Mouse (Mus musculus) ES-Bruce4 (cell line): ENCODE data around the gene Nrp1. TPM values are rescaled to one million over a fixed set of nuclear protein-coding genes. Genes with fewer than 3 reads are reported as not detected.

Experiments
- H3K27ac ChIP-seq: 2 replicates; pipeline ENCODE4 v1.5.1; 2012; ENCODE audit warnings: low read length, inconsistent platforms; ENCODE audit not compliant: insufficient read depth
- H3K27me3 ChIP-seq: 2 replicates; pipeline ENCODE4 v1.6.1; 2012; ENCODE audit warnings: mild to moderate bottlenecking, low read length, inconsistent platforms; ENCODE audit not compliant: control insufficient read depth, poor library complexity, insufficient read depth, severe bottlenecking
- H3K36me3 ChIP-seq: 2 replicates; pipeline ENCODE4 v1.6.1; 2012; ENCODE audit warnings: inconsistent platforms, mild to moderate bottlenecking, low read length, moderate library complexity; ENCODE audit not compliant: control insufficient read depth, poor library complexity, insufficient read depth, severe bottlenecking
- H3K4me1 ChIP-seq: one replicate; pipeline ENCODE4 v1.8.1; 2011; ENCODE audit warnings: low read length; ENCODE audit not compliant: control insufficient read depth, insufficient read depth
- H3K4me3 ChIP-seq: 2 replicates; pipeline ENCODE4 v1.5.1; 2011; ENCODE audit warnings: low read depth, mild to moderate bottlenecking, low read length
- H3K9ac ChIP-seq: 2 replicates; pipeline ENCODE4 v1.6.1; 2012; ENCODE audit warnings: low read depth, mild to moderate bottlenecking, inconsistent platforms; ENCODE audit not compliant: poor library complexity, severe bottlenecking
- H3K9me3 ChIP-seq: replicated peaks from 2 replicates; pipeline ENCODE4 v1.6.1; 2012; ENCODE audit warnings: mild to moderate bottlenecking, low read length, inconsistent platforms; ENCODE audit not compliant: control insufficient read depth, poor library complexity, insufficient read depth, severe bottlenecking
- CTCF ChIP-seq: IDR thresholded peaks from one replicate; pipeline ENCODE4 v1.8.1; 2011; ENCODE audit warnings: low read depth, low read length
- EP300 ChIP-seq: IDR thresholded peaks from 2 replicates; pipeline ENCODE4 v1.6.1; 2011; ENCODE audit warnings: low read depth, low read length; ENCODE audit not compliant: insufficient read depth
- POLR2A ChIP-seq: IDR thresholded peaks from one replicate; pipeline ENCODE4 v1.8.1; 2011; ENCODE audit warnings: low read length; ENCODE audit not compliant: insufficient read depth
- polyA plus RNA-seq: library from polyadenylated mRNA; stranded (reverse); fragments of >200 nt; gene quantifications from 2 replicates; pipeline ENCODE4 v1.2.4, GENCODE M21; 2011; ENCODE audit warnings: low read depth; ENCODE audit not compliant: missing spikeins, insufficient read depth, insufficient read length

The Nrp1 gene
- polyA plus RNA-seq, 1 experiment = 0.40 TPM

DNA sequence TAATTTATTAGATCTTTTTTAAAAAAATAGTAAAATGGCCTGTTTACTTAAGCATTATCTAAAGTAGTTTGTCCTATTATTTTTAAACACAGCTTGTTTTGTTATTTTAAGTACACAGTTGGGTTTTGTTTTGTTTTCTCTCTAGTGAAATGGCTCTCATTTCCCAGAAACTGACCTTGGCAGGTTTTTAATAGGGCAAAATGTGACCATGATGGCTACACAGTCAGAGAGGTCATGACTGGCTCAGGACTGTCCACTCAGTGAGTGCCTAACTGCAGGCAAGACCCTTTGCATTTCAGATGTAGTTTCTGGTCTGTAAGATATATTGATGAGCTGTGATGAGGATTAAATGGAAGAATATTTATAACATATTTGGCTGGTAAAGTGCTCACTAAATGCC lies 104.8 kb downstream of the Nrp1 start:
- Histone ChIP-seq H3K4me1 (no peaks in the 10 kb centered on the region), H3K4me3 (no peak overlapping the region), H3K9ac (no peak overlapping the region), H3K27me3 (no peaks in the 10 kb centered on the region), H3K36me3 (no peaks in the 10 kb centered on the region), H3K27ac (no peak overlapping the region), H3K9me3 (no peaks in the 10 kb centered on the region)
- no peak for TF ChIP-seq CTCF
- no peak for TF ChIP-seq POLR2A
- no peak for TF ChIP-seq EP300

- no peaks in the 10 kb centered on the region for H3K9me3 ChIP-seq
- no peak overlapping the region for H3K9ac ChIP-seq
- H3K4me1 ChIP-seq = no peaks in the 10 kb centered on the region
- H3K27me3 ChIP-seq = no peaks in the 10 kb centered on the region
- TF ChIP-seq POLR2A (no peak), EP300 (no peak)
- H3K4me3 ChIP-seq = no peak overlapping the region
- no peak overlapping the region for H3K27ac ChIP-seq
- H3K36me3 ChIP-seq = no peaks in the 10 kb centered on the region
These were observed 105.7 kb downstream of the Nrp1 start for GRCm38 (mm10) chr8:128464056-128464623.

DNA sequence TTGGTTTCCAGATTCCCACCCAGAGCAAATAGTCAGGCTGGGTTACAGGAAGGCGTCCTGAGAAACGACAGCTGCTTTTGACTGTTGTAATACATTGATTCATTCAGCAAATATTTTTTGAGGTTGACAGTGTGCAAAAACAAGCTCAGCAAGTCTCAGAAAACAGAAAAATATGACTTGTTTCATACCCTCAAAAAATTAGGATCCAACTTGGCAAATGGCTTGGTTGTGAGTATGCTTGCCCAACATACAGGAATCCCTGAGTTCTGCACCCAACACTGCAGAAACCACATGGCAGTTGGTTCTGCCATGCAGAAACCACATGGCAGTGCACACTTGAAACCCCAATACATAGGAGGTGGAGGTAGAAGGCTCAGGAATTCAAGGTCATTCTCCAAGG lies 107.1 kb downstream of the Nrp1 start:
- H3K36me3 ChIP-seq = no peaks in the 10 kb centered on the region
- no peak overlapping the region for H3K9ac ChIP-seq
- no peak overlapping the region for H3K27ac ChIP-seq
- no peaks in the 10 kb centered on the region for H3K27me3 ChIP-seq
- H3K4me1 ChIP-seq = no peaks in the 10 kb centered on the region
- H3K4me3 ChIP-seq = no peak overlapping the region
- H3K9me3 ChIP-seq = no peaks in the 10 kb centered on the region
- no peak for TF ChIP-seq POLR2A
- TF ChIP-seq EP300 = no peak
- no peak for TF ChIP-seq CTCF

DNA sequence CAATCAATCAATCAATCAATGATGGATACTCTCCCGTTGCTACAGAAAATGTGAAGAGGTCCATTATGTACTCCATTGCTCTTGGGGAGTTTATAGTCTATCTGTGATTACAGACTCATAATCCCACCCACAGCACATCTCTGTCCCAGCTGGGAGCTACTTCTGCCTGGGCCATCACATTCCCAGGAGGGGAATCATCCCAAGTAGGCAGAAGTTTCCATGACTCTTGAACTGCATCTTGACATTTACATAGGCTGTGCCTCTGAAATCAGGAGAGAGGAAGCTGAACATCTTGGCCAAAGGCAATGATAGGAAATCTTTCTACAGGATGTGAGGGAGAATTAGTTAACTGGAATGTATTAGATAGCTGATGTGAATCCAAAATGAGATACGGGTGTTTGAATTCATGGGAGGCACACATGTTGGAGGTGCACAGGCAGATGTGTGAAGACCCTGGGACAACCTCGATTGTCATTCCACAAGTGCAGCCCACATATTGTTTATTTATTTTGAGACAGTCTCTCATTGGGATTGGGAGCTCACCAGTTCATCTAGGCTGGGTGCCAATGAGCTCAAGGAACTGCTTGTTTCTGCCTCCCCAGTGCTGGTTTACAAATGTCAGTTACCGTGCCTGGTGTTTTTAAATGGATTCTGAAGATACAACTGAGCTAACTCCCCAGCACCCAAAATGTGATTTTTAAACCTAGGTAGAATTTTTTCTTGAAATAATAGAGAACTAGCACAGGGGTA lies 108.5 kb downstream of the Nrp1 start:
- H3K9me3 ChIP-seq = no peaks in the 10 kb centered on the region
- H3K27ac ChIP-seq = no peak overlapping the region
- H3K4me1 ChIP-seq = no peaks in the 10 kb centered on the region
- TF ChIP-seq POLR2A = no peak
- no peaks in the 10 kb centered on the region for H3K36me3 ChIP-seq
- H3K9ac ChIP-seq = no peak overlapping the region
- H3K27me3 ChIP-seq = no peaks in the 10 kb centered on the region
- H3K4me3 ChIP-seq = no peak overlapping the region

GRCm38 (mm10) chr8:128470097-128470496 lies 111.7 kb downstream of the Nrp1 start:
- Histone ChIP-seq H3K4me3 (no peak overlapping the region), H3K27me3 (no peaks in the 10 kb centered on the region), H3K36me3 (no peaks in the 10 kb centered on the region), H3K4me1 (no peaks in the 10 kb centered on the region), H3K9me3 (no peaks in the 10 kb centered on the region), H3K9ac (no peak overlapping the region), H3K27ac (no peak overlapping the region)
- TF ChIP-seq CTCF (no peak), EP300 (no peak), POLR2A (no peak)

GRCm38 (mm10) chr8:128471186-128471585 lies 112.8 kb downstream of the Nrp1 start:
- no peak overlapping the region for H3K27ac ChIP-seq
- H3K36me3 ChIP-seq = no peaks in the 10 kb centered on the region
- H3K27me3 ChIP-seq = no peaks in the 10 kb centered on the region
- TF ChIP-seq CTCF (no peak), EP300 (no peak), POLR2A (no peak)
- no peaks in the 10 kb centered on the region for H3K9me3 ChIP-seq
- H3K4me3 ChIP-seq = no peak overlapping the region
- no peaks in the 10 kb centered on the region for H3K4me1 ChIP-seq
- no peak overlapping the region for H3K9ac ChIP-seq
